Mouse (Mus musculus): ENCODE measurements around the gene Lin7b. TPM values are rescaled to one million over a fixed set of nuclear protein-coding genes. Genes with fewer than 3 reads are reported as not detected.
A peak's percentile ranks its signal among the peaks of the same experiment; 100 is the strongest.
"Not testable (repeated sequence)": the region's sequence is repeated elsewhere in the genome, so short reads cannot be mapped to it uniquely, and the experiment has no call there.

The Lin7b gene
- polyA plus RNA-seq, 1 experiment from 2014 or later = 1.8 TPM

GRCm38 (mm10) chr7:45363983-45364382 lies 6.4 kb downstream of the Lin7b start:
- 72% methylated on average over 2 of the region's 2 CpGs for WGBS
- Histone ChIP-seq H3K27me3 (peaks cover 87% of the 10 kb centered on the region), H3K4me3 (replicated peaks) (no peak overlapping the region), H3K4me2 (no peak overlapping the region), H3K36me3 (no peaks in the 10 kb centered on the region), H3K9me3 (no peaks in the 10 kb centered on the region), H3K4me1 (replicated peaks) (peaks cover 29% of the 10 kb centered on the region), H3K9ac (replicated peaks) (no peak overlapping the region), H3K27ac (no peak overlapping the region)
- no peak for ATAC-seq (ENCODE audit: insufficient number of reproducible peaks, insufficient read depth, low FRiP score, low TSS enrichment, low read depth)

- H3K4me2 ChIP-seq = no peak overlapping the region; the same call in 1 of the 2 replicates
- H3K4me1 ChIP-seq (replicated peaks) = peaks cover 27% of the 10 kb centered on the region
- no peak overlapping the region for H3K4me3 ChIP-seq (replicated peaks)
- WGBS = 3% methylated on average over 13 of the region's 13 CpGs
- ATAC-seq (ENCODE audit: insufficient number of reproducible peaks, insufficient read depth, low FRiP score, low TSS enrichment, low read depth) = no peak
- H3K27ac ChIP-seq = no peak overlapping the region
- H3K9me3 ChIP-seq = no peaks in the 10 kb centered on the region
- H3K36me3 ChIP-seq = no peaks in the 10 kb centered on the region
- peaks cover 79% of the 10 kb centered on the region for H3K27me3 ChIP-seq
- H3K9ac ChIP-seq (replicated peaks) = no peak overlapping the region
Observed at GRCm38 (mm10) chr7:45362801-45363200, 7.6 kb downstream of the Lin7b start.

DNA sequence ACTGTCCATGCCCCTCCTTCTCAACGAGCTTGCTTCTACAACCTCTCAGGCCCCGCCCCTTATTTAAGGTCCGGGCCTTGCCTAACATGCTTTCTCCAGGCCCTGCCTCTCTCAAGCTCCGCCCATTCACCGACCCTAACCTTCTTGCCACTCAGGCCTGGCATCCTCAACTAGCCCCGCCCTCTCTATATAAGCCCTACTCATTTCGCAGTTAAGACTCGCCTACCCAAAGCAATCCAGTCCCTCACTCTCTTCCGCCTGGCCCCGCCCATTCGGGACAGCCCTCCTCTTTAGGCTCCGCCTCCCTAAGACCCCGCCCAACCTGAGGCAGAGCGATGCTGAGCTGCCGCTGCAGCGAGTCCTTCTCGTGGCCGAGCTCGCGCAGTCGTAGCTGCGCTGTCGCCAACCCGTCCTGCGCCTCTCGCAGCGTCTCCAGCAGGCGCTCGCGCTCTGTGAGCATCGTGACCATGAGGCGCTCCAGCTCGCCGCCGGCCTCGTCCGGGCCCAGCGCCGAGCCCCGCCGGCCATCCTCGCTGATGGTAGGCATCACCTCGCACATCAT lies 9.1 kb downstream of the Lin7b start:
- no peak overlapping the region for H3K27ac ChIP-seq
- peaks cover 80% of the 10 kb centered on the region for H3K27me3 ChIP-seq
- under 1% methylated on average over 43 of the region's 43 CpGs for WGBS
- peak overlapping the region; percentile 60 for H3K9ac ChIP-seq (replicated peaks)
- H3K4me2 ChIP-seq = peak overlapping the region; percentile 88
- no peaks in the 10 kb centered on the region for H3K9me3 ChIP-seq
- ATAC-seq (ENCODE audit: insufficient number of reproducible peaks, insufficient read depth, low FRiP score, low TSS enrichment, low read depth) = peak; percentile 75
- H3K36me3 ChIP-seq = no peaks in the 10 kb centered on the region
- peaks cover 22% of the 10 kb centered on the region for H3K4me1 ChIP-seq (replicated peaks)
- H3K4me3 ChIP-seq (replicated peaks) = peak overlapping the region; percentile 50

GRCm38 (mm10) chr7:45360404-45361125 lies 9.8 kb downstream of the Lin7b start:
- no peaks in the 10 kb centered on the region for H3K36me3 ChIP-seq
- H3K9me3 ChIP-seq = no peaks in the 10 kb centered on the region
- H3K27me3 ChIP-seq = peaks cover 80% of the 10 kb centered on the region
- no peak overlapping the region for H3K9ac ChIP-seq (replicated peaks)
- peaks cover 14% of the 10 kb centered on the region for H3K4me1 ChIP-seq (replicated peaks)
- no peak overlapping the region for H3K27ac ChIP-seq
- peak; percentile 7; the same call in 1 of the 2 replicates for ATAC-seq (ENCODE audit: insufficient number of reproducible peaks, insufficient read depth, low FRiP score, low TSS enrichment, low read depth)
- H3K4me2 ChIP-seq = no peak overlapping the region
- peak overlapping the region; percentile 50 for H3K4me3 ChIP-seq (replicated peaks)
- WGBS = 49% methylated on average over 18 of the region's 18 CpGs

DNA sequence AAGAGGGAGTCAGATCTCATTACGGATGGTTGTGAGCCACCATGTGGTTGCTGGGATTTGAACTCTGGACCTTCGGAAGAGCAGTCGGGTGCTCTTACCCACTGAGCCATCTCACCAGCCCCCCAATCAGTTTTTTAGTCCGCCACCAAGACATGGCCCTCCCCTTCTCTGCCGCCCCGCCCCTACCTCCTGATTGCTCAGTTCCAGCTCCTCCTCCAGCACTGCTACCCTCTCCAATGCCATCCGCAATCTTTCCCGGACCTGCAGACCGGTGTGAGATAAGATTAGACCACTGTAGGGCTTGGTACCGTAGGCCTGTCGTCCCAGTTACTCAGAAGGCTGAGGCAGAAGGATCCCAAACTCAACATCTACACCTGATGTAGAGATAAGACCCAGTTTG lies 11.3 kb downstream of the Lin7b start:
- H3K4me2 ChIP-seq; H3K4me3 ChIP-seq (replicated peaks); ATAC-seq (ENCODE audit: insufficient number of reproducible peaks, insufficient read depth, low FRiP score, low TSS enrichment, low read depth); H3K9me3 ChIP-seq; H3K9ac ChIP-seq (replicated peaks); H3K36me3 ChIP-seq; H3K27ac ChIP-seq: not testable (repeated sequence)
- Histone ChIP-seq H3K27me3 (peaks cover 74% of the 10 kb centered on the region), H3K4me1 (replicated peaks) (peaks cover 14% of the 10 kb centered on the region; the same call in 1 of the 2 replicates)
- WGBS = 58% methylated on average over 11 of the region's 11 CpGs

GRCm38 (mm10) chr7:45356087-45356486 lies 14.3 kb downstream of the Lin7b start:
- Histone ChIP-seq H3K4me1 (replicated peaks) (no peaks in the 10 kb centered on the region), H3K9me3 (no peaks in the 10 kb centered on the region), H3K9ac (replicated peaks) (no peak overlapping the region), H3K4me2 (no peak overlapping the region), H3K27me3 (peaks cover 56% of the 10 kb centered on the region), H3K4me3 (replicated peaks) (no peak overlapping the region), H3K27ac (no peak overlapping the region), H3K36me3 (no peaks in the 10 kb centered on the region)
- ATAC-seq (ENCODE audit: insufficient number of reproducible peaks, insufficient read depth, low FRiP score, low TSS enrichment, low read depth) = no peak
- 51% methylated on average over 13 of the region's 13 CpGs for WGBS

DNA sequence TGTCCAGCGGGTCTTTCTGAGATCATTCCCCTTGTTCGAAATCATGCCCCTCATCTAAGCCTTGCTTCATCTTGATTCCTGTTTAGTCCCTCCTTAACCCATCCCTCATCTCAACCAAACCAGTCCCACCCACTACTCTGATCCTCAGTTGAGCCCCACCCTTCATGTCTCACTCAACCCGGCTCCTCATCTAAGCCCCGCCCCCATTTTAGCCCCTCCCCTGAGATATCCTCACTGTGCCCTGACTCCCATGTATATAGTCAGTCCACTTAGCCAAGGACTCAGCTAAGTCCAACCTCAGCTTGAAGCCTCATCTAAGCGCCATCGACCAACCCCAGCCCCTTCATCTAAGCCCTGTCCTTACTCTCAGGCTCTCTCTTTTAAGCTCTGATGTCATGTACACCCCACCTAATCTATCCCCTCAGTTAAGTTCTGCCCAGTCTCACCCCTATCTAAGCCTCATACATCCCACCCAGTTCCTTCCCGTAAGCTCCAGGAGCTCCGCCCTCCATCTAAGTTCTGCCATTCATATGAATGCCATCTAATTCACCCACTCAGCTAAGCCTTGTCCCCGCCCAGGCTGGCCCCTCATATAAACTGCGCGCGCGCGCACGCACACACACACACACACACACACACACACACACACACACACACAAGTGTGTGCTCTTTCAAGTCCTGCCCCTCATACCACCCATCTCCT lies 14.9 kb downstream of the Lin7b start:
- Histone ChIP-seq H3K9me3 (no peaks in the 10 kb centered on the region), H3K9ac (replicated peaks) (no peak overlapping the region), H3K27ac (no peak overlapping the region), H3K36me3 (no peaks in the 10 kb centered on the region), H3K27me3 (peaks cover 53% of the 10 kb centered on the region), H3K4me3 (replicated peaks) (no peak overlapping the region), H3K4me1 (replicated peaks) (no peaks in the 10 kb centered on the region), H3K4me2 (no peak overlapping the region)
- no peak for ATAC-seq (ENCODE audit: insufficient number of reproducible peaks, insufficient read depth, low FRiP score, low TSS enrichment, low read depth)
- 72% methylated on average over 15 of the region's 15 CpGs for WGBS

DNA sequence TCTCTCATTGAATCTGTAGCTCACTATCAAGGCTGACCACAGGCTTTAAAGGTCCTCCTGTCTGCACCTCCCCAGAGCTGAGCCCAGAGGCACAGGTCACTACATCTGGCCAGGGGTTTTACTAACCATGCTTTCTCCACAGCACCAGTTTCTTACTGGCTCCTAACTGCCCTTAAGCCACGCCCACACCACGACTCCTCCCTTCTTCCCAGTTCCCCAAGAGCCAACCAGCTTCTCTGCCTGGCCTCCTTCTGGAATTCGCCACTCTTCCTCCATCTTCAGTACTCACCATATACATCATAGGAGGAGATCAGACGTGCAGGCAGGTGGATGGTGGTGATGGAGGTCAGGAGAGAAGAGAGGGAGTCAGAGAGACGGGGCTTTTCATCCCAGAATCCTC lies 17.3 kb downstream of the Lin7b start:
- H3K9me3 ChIP-seq = no peaks in the 10 kb centered on the region
- no peak overlapping the region for H3K9ac ChIP-seq (replicated peaks)
- peaks cover 38% of the 10 kb centered on the region for H3K27me3 ChIP-seq
- H3K27ac ChIP-seq = no peak overlapping the region
- H3K36me3 ChIP-seq = no peaks in the 10 kb centered on the region
- WGBS = 15% methylated on average over 5 of the region's 5 CpGs
- H3K4me1 ChIP-seq (replicated peaks) = no peaks in the 10 kb centered on the region
- H3K4me3 ChIP-seq (replicated peaks) = no peak overlapping the region
- no peak overlapping the region for H3K4me2 ChIP-seq
- ATAC-seq (ENCODE audit: insufficient number of reproducible peaks, insufficient read depth, low FRiP score, low TSS enrichment, low read depth) = peak; percentile 35; the same call in 1 of the 2 replicates

GRCm38 (mm10) chr7:45346905-45347304 lies 23.5 kb downstream of the Lin7b start:
- WGBS = 74% methylated on average over 13 of the region's 13 CpGs
- no peaks in the 10 kb centered on the region for H3K36me3 ChIP-seq
- no peak overlapping the region for H3K4me3 ChIP-seq (replicated peaks)
- no peaks in the 10 kb centered on the region for H3K9me3 ChIP-seq
- H3K4me1 ChIP-seq (replicated peaks) = peaks cover 8% of the 10 kb centered on the region; the same call in 1 of the 2 replicates
- ATAC-seq (ENCODE audit: insufficient number of reproducible peaks, insufficient read depth, low FRiP score, low TSS enrichment, low read depth) = no peak
- no peak overlapping the region for H3K27ac ChIP-seq
- peaks cover 26% of the 10 kb centered on the region for H3K27me3 ChIP-seq
- no peak overlapping the region for H3K4me2 ChIP-seq
- no peak overlapping the region for H3K9ac ChIP-seq (replicated peaks)

- Histone ChIP-seq H3K4me2 (no peak overlapping the region), H3K9me3 (no peaks in the 10 kb centered on the region), H3K27ac (no peak overlapping the region), H3K36me3 (no peaks in the 10 kb centered on the region), H3K27me3 (peaks cover 16% of the 10 kb centered on the region), H3K4me3 (replicated peaks) (no peak overlapping the region), H3K4me1 (replicated peaks) (peaks cover 38% of the 10 kb centered on the region), H3K9ac (replicated peaks) (no peak overlapping the region)
- ATAC-seq (ENCODE audit: insufficient number of reproducible peaks, insufficient read depth, low FRiP score, low TSS enrichment, low read depth) = no peak
- WGBS = 26% methylated on average over 13 of the region's 13 CpGs
Observed at GRCm38 (mm10) chr7:45343543-45343942, 26.8 kb downstream of the Lin7b start.

GRCm38 (mm10) chr7:45342081-45342480 lies 28.3 kb downstream of the Lin7b start:
- Histone ChIP-seq H3K4me3 (replicated peaks) (no peak overlapping the region), H3K9me3 (no peaks in the 10 kb centered on the region), H3K27ac (no peak overlapping the region), H3K4me2 (no peak overlapping the region), H3K9ac (replicated peaks) (no peak overlapping the region), H3K4me1 (replicated peaks) (peaks cover 50% of the 10 kb centered on the region), H3K36me3 (no peaks in the 10 kb centered on the region), H3K27me3 (peaks cover 29% of the 10 kb centered on the region)
- WGBS = 93% methylated on average over 11 of the region's 11 CpGs
- no peak for ATAC-seq (ENCODE audit: insufficient number of reproducible peaks, insufficient read depth, low FRiP score, low TSS enrichment, low read depth)
